Mouse (Mus musculus): ENCODE measurements around the gene Ubxn1.

- TF ChIP-seq EP300 (IDR thresholded peaks at IDR 0.05; ENCODE audit: low read depth) (no peak), CTCF (IDR thresholded peaks at IDR 0.05; ENCODE audit: low read depth) (no peak)
Observed at GRCm38 (mm10) chr19:8829660-8830059, 41.6 kb upstream of the Ubxn1 start, which contains the start of gene AC129217.1.

Measured in liver, embryonic 14.5 days (tissue).